Mouse (Mus musculus): ENCODE measurements around the gene Ift140. TPM values are rescaled to one million over a fixed set of nuclear protein-coding genes. Genes with fewer than 3 reads are reported as not detected.

Gene Ift140
- total and polyA plus RNA-seq, 3 experiments, result 3.4 to 9.0 TPM; not detected in 1

DNA sequence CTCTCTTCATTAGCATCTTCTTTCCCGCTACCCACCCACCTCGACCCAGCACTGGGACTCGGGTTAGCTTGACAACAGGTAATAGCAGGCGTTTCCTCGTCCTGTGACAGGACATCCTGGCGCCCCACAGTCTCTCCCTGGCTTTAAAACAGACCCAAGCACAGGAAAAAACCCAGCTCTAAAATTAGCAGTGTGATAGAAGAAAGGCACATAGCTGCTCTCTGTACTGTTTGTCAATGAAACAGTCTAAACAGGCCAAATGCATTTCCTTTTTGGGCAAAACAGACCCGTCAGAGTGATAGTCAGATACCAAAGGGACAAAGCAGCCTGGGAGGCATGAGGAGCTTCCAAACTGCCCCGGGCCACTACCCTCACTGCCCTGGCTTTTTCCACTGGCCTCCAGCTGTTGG is 51.6 kb downstream of the Ift140 start:
- H3K36me3 ChIP-seq (ENCODE audit: control insufficient read depth in 1 of 2, insufficient read depth in 2 of 2, low read length in 2 of 2), result peaks cover 0 to 4% of the 10 kb centered on the region in 2 experiments; a peak in 2 of 4 replicates

GRCm38 (mm10) chr17:25068690-25069089 is 52.8 kb downstream of the Ift140 start:
- Histone ChIP-seq H3K9me3 (replicated peaks; ENCODE audit: insufficient read depth, low read length) (no peaks in the 10 kb centered on the region), H3K4me3 (ENCODE audit: control insufficient read depth in 1 of 2, insufficient read depth in 1 of 2, low read depth in 2 of 2, low read length in 2 of 2) (no peak overlapping the region), H3K4me1 (ENCODE audit: control insufficient read depth in 1 of 2, insufficient read depth in 2 of 2, low read length in 2 of 2) (peaks cover 0 to 14% of the 10 kb centered on the region in 2 experiments; a peak in 2 of 4 replicates), H3K9ac (ENCODE audit: control insufficient read depth, low read depth, low read length, poor library complexity, severe bottlenecking) (no peak overlapping the region), H3K27me3 (ENCODE audit: control insufficient read depth in 1 of 2, insufficient read depth in 2 of 2, low read length in 2 of 2) (no peaks in the 10 kb centered on the region), H3K27ac (ENCODE audit: control insufficient read depth, low read depth, low read length) (no peak overlapping the region), H3K79me2 (ENCODE audit: control insufficient read depth, insufficient read depth, low read length, poor library complexity) (no peaks in the 10 kb centered on the region), H3K36me3 (ENCODE audit: control insufficient read depth in 1 of 2, insufficient read depth in 2 of 2, low read length in 2 of 2) (peaks cover 0 to 4% of the 10 kb centered on the region in 2 experiments; a peak in 2 of 4 replicates)
- DNase-seq (ENCODE audit: low read depth, low spot score), result no peak
- no peak for TF ChIP-seq ZNF384 (IDR thresholded peaks at IDR 0.05; ENCODE audit: low read depth, low read length)
- no peak for TF ChIP-seq TBP (IDR thresholded peaks at IDR 0.05; ENCODE audit: low read depth, low read length)
- no peak for TF ChIP-seq KAT2A (conservative IDR thresholded peaks at IDR 0.05; ENCODE audit: low read depth, low read length)
- TF ChIP-seq MXI1 (IDR thresholded peaks at IDR 0.05; ENCODE audit: low read depth, low read length), result no peak
- no peak for TF ChIP-seq TAL1 (IDR thresholded peaks at IDR 0.05; ENCODE audit: low read length)
- no peak for TF ChIP-seq E2F4 (IDR thresholded peaks at IDR 0.05; ENCODE audit: borderline replicate concordance, low read depth, low read length)
- TF ChIP-seq POLR2AphosphoS5 (IDR thresholded peaks at IDR 0.05; ENCODE audit: borderline replicate concordance, low read depth, low read length), result no peak

More for the DNA sequence above, 51.6 kb downstream of the Ift140 start:
- no peak for TF ChIP-seq MAZ (IDR thresholded peaks at IDR 0.05; ENCODE audit: low read depth, low read length)
- no peak for TF ChIP-seq USF2 (IDR thresholded peaks at IDR 0.05; ENCODE audit: borderline replicate concordance in 1 of 2, insufficient read depth in 1 of 2, low read depth in 1 of 2, low read length in 2 of 2)
- no peak for TF ChIP-seq KAT2A (conservative IDR thresholded peaks at IDR 0.05; ENCODE audit: low read depth, low read length)
- TF ChIP-seq MXI1 (IDR thresholded peaks at IDR 0.05; ENCODE audit: low read depth, low read length), result no peak
- no peak for TF ChIP-seq RCOR1 (IDR thresholded peaks at IDR 0.05; ENCODE audit: low read depth, low read length)
- H3K4me1 ChIP-seq (ENCODE audit: control insufficient read depth in 1 of 2, insufficient read depth in 2 of 2, low read length in 2 of 2), result peaks cover 0 to 14% of the 10 kb centered on the region in 2 experiments; a peak in 2 of 4 replicates
- H3K9ac ChIP-seq (ENCODE audit: control insufficient read depth, low read depth, low read length, poor library complexity, severe bottlenecking), result no peak overlapping the region
- DNase-seq (ENCODE audit: low read depth, low spot score), result no peak
- H3K27me3 ChIP-seq (ENCODE audit: control insufficient read depth in 1 of 2, insufficient read depth in 2 of 2, low read length in 2 of 2), result no peaks in the 10 kb centered on the region
- H3K27ac ChIP-seq (ENCODE audit: control insufficient read depth, low read depth, low read length), result no peak overlapping the region
- H3K9me3 ChIP-seq (replicated peaks; ENCODE audit: insufficient read depth, low read length), result no peaks in the 10 kb centered on the region
- H3K4me3 ChIP-seq (ENCODE audit: control insufficient read depth in 1 of 2, insufficient read depth in 1 of 2, low read depth in 2 of 2, low read length in 2 of 2), result no peak overlapping the region
- no peaks in the 10 kb centered on the region for H3K79me2 ChIP-seq (ENCODE audit: control insufficient read depth, insufficient read depth, low read length, poor library complexity)

GRCm38 (mm10) chr17:25076906-25077305 is 61.0 kb downstream of the Ift140 start:
- no peak for TF ChIP-seq RAD21 (IDR thresholded peaks at IDR 0.05; ENCODE audit: low read depth, low read length)
- no peak for TF ChIP-seq USF2 (IDR thresholded peaks at IDR 0.05; ENCODE audit: borderline replicate concordance in 1 of 2, insufficient read depth in 1 of 2, low read depth in 1 of 2, low read length in 2 of 2)
- no peak for TF ChIP-seq POLR2AphosphoS2 (IDR thresholded peaks at IDR 0.05; ENCODE audit: low read length)
- no peak for TF ChIP-seq KAT2A (conservative IDR thresholded peaks at IDR 0.05; ENCODE audit: low read depth, low read length)
- no peak for TF ChIP-seq ZKSCAN1 (IDR thresholded peaks at IDR 0.05; ENCODE audit: low read depth, low read length)
- no peak for TF ChIP-seq MXI1 (IDR thresholded peaks at IDR 0.05; ENCODE audit: low read depth, low read length)
- Histone ChIP-seq H3K27ac (ENCODE audit: control insufficient read depth, low read depth, low read length) (no peak overlapping the region), H3K9me3 (replicated peaks; ENCODE audit: insufficient read depth, low read length) (no peaks in the 10 kb centered on the region), H3K4me3 (ENCODE audit: control insufficient read depth in 1 of 2, insufficient read depth in 1 of 2, low read depth in 2 of 2, low read length in 2 of 2) (no peak overlapping the region), H3K79me2 (ENCODE audit: control insufficient read depth, insufficient read depth, low read length, poor library complexity) (no peaks in the 10 kb centered on the region), H3K36me3 (ENCODE audit: control insufficient read depth in 1 of 2, insufficient read depth in 2 of 2, low read length in 2 of 2) (no peaks in the 10 kb centered on the region), H3K9ac (ENCODE audit: control insufficient read depth, low read depth, low read length, poor library complexity, severe bottlenecking) (no peak overlapping the region), H3K4me1 (ENCODE audit: control insufficient read depth in 1 of 2, insufficient read depth in 2 of 2, low read length in 2 of 2) (no peaks in the 10 kb centered on the region), H3K27me3 (ENCODE audit: control insufficient read depth in 1 of 2, insufficient read depth in 2 of 2, low read length in 2 of 2) (no peaks in the 10 kb centered on the region)
- no peak for DNase-seq (ENCODE audit: low read depth, low spot score)

Data from MEL (cell line).